Mouse (Mus musculus) hindbrain, postnatal 0 days (tissue): ENCODE data around the gene Elane. TPM values are rescaled to one million over a fixed set of nuclear protein-coding genes. Genes with fewer than 3 reads are reported as not detected.
A peak's percentile ranks its signal among the peaks of the same experiment; 100 is the strongest.
"Not testable (repeated sequence)": the region's sequence is repeated elsewhere in the genome, so short reads cannot be mapped to it uniquely, and the experiment has no call there.

ENCODE experiments used
- ATAC-seq: fragments of 200-750 bp; cut with Nextera tagmentation; 2 replicates; pipeline ENCODE4 v1.8.0; 2017; ENCODE audit warnings: mild to moderate bottlenecking, moderate TSS enrichment, moderate library complexity
- DNase-seq: peaks from one replicate; pipeline ENCODE4 v3.0.0-alpha.2; 2015; ENCODE audit warnings: low spot score
- H3K27ac ChIP-seq: fragments of 300-500 bp; sonication (generic); 2 replicates; pipeline ENCODE4 v1.5.1; 2014; ENCODE audit warnings: mild to moderate bottlenecking
- H3K27me3 ChIP-seq: fragments of 300-500 bp; sonication (generic); 2 replicates; pipeline ENCODE4 v1.6.1; 2014; ENCODE audit warnings: low read length, mixed read lengths; ENCODE audit not compliant: insufficient read depth
- H3K36me3 ChIP-seq: fragments of 300-500 bp; sonication (generic); 2 replicates; pipeline ENCODE4 v1.6.1; 2014; ENCODE audit warnings: low read length, mixed read lengths; ENCODE audit not compliant: insufficient read depth
- H3K4me1 ChIP-seq: fragments of 300-500 bp; sonication (generic); 2 replicates; pipeline ENCODE4 v1.6.1; 2014; ENCODE audit warnings: antibody characterized with exemption, low read length, mixed read lengths; ENCODE audit not compliant: insufficient read depth
- H3K4me2 ChIP-seq: fragments of 300-500 bp; sonication (generic); 2 replicates; pipeline ENCODE4 v1.6.1; 2014; ENCODE audit warnings: low read depth, mild to moderate bottlenecking, low read length, moderate library complexity, mixed read lengths
- H3K4me3 ChIP-seq: fragments of 300-500 bp; sonication (generic); 2 replicates; pipeline ENCODE4 v1.5.1; 2014; ENCODE audit warnings: low read length
- H3K9ac ChIP-seq: fragments of 300-500 bp; sonication (generic); replicated peaks from 2 replicates; pipeline ENCODE4 v1.6.1; 2014; ENCODE audit warnings: mild to moderate bottlenecking, low read length, moderate library complexity, mixed read lengths
- H3K9me3 ChIP-seq: fragments of 300-500 bp; sonication (generic); 2 replicates; pipeline ENCODE4 v1.6.1; 2016; ENCODE audit warnings: low read length, mixed read lengths
- CTCF ChIP-seq: IDR thresholded peaks from 2 replicates; pipeline ENCODE4 v1.5.1; 2016; ENCODE audit warnings: antibody characterized with exemption, control low read depth, low read depth
- WGBS: fragments of 180-500 bp; shearing (Covaris S2); extraction: QIAGEN DNeasy Blood & Tissue Kit; methylation state at CpG from one replicate; pipeline ENCODE4 v1.1.7; 2014; 5-methylcytosine and 5-hydroxymethylcytosine counted together
- polyA plus RNA-seq: library from polyadenylated mRNA; unstranded; fragments of >200 nt; fragmentation: Nextera tagmentation; extraction: Ambion mirVana; gene quantifications from 2 replicates; pipeline ENCODE4 v1.2.1, GENCODE M21; 2015
- total RNA-seq: library from RNA; depleted of rRNA; stranded (reverse); fragments of >200 nt; gene quantifications from 2 replicates; pipeline ENCODE4 v1.2.3, GENCODE M21; 2014

Gene Elane
- total and polyA plus RNA-seq, 2 experiments from 2014 or later, result not detected

GRCm38 (mm10) chr10:79877757-79878156 lies 8.3 kb upstream of the Elane start:
- H3K4me1 ChIP-seq, result peaks cover 2% of the 10 kb centered on the region; the same call in 1 of the 2 replicates
- TF ChIP-seq CTCF, result no peak
- no peaks in the 10 kb centered on the region for H3K9me3 ChIP-seq
- no peak overlapping the region for H3K4me3 ChIP-seq
- WGBS, result 32% methylated on average over 12 of the region's 12 CpGs
- no peaks in the 10 kb centered on the region for H3K36me3 ChIP-seq
- ATAC-seq (no peak), DNase-seq (no peak)
- no peaks in the 10 kb centered on the region; the same call in 1 of the 2 replicates for H3K27me3 ChIP-seq
- no peak overlapping the region for H3K9ac ChIP-seq
- H3K4me2 ChIP-seq, result no peak overlapping the region
- H3K27ac ChIP-seq, result no peak overlapping the region

- H3K4me1 ChIP-seq, result no peaks in the 10 kb centered on the region
- H3K27ac ChIP-seq, result no peak overlapping the region
- H3K27me3 ChIP-seq, result peaks cover 5% of the 10 kb centered on the region; the same call in 1 of the 2 replicates
- H3K4me2 ChIP-seq, result no peak overlapping the region
- H3K9ac ChIP-seq, result no peak overlapping the region
- TF ChIP-seq CTCF, result no peak
- H3K9me3 ChIP-seq, result no peaks in the 10 kb centered on the region
- ATAC-seq (no peak), DNase-seq (no peak)
- 39% methylated on average over 3 of the region's 3 CpGs for WGBS
- no peak overlapping the region for H3K4me3 ChIP-seq
- no peaks in the 10 kb centered on the region for H3K36me3 ChIP-seq
Observed at GRCm38 (mm10) chr10:79879527-79879926, 6.5 kb upstream of the Elane start.

- H3K9me3 ChIP-seq, result no peaks in the 10 kb centered on the region
- no peak for DNase-seq
- no peaks in the 10 kb centered on the region for H3K36me3 ChIP-seq
- no peak overlapping the region for H3K9ac ChIP-seq
- no peak overlapping the region for H3K27ac ChIP-seq
- no peak for ATAC-seq
- H3K27me3 ChIP-seq, result peaks cover 5% of the 10 kb centered on the region; the same call in 1 of the 2 replicates
- 20% methylated on average over 9 of the region's 9 CpGs for whole genome bisulfite sequencing
- no peak overlapping the region for H3K4me2 ChIP-seq
- no peak for TF ChIP-seq CTCF
- H3K4me1 ChIP-seq, result no peaks in the 10 kb centered on the region
- H3K4me3 ChIP-seq, result no peak overlapping the region
Observed at GRCm38 (mm10) chr10:79880721-79881120, 5.3 kb upstream of the Elane start.

GRCm38 (mm10) chr10:79881981-79882380 lies 4.1 kb upstream of the Elane start:
- peaks cover 5% of the 10 kb centered on the region; the same call in 1 of the 2 replicates for H3K27me3 ChIP-seq
- 15% methylated on average over 22 of the region's 22 CpGs for WGBS
- no peaks in the 10 kb centered on the region for H3K4me1 ChIP-seq
- DNase-seq (no peak), ATAC-seq (no peak)
- TF ChIP-seq CTCF, result no peak
- no peaks in the 10 kb centered on the region for H3K36me3 ChIP-seq
- no peaks in the 10 kb centered on the region for H3K9me3 ChIP-seq
- no peak overlapping the region for H3K27ac ChIP-seq
- H3K4me2 ChIP-seq, result peak overlapping the region; percentile 18; the same call in 1 of the 2 replicates
- H3K9ac ChIP-seq, result no peak overlapping the region
- no peak overlapping the region for H3K4me3 ChIP-seq

GRCm38 (mm10) chr10:79883297-79884084 lies 2.6 kb upstream of the Elane start:
- WGBS, result 16% methylated on average over 22 of the region's 22 CpGs
- Histone ChIP-seq H3K4me1 (no peaks in the 10 kb centered on the region), H3K4me3 (no peak overlapping the region), H3K27me3 (peaks cover 5% of the 10 kb centered on the region; the same call in 1 of the 2 replicates), H3K9ac (no peak overlapping the region), H3K27ac (no peak overlapping the region), H3K36me3 (no peaks in the 10 kb centered on the region), H3K4me2 (no peak overlapping the region), H3K9me3 (no peaks in the 10 kb centered on the region)
- peak; percentile 59; the same call in 1 of the 2 replicates for ATAC-seq
- DNase-seq, result peak; percentile 87
- peak; percentile 86 for TF ChIP-seq CTCF

GRCm38 (mm10) chr10:79884446-79884845 lies 1.6 kb upstream of the Elane start:
- Histone ChIP-seq H3K4me1 (no peaks in the 10 kb centered on the region), H3K9ac (no peak overlapping the region), H3K4me2 (no peak overlapping the region), H3K4me3 (no peak overlapping the region), H3K36me3 (no peaks in the 10 kb centered on the region), H3K27ac (no peak overlapping the region), H3K27me3 (peaks cover 5% of the 10 kb centered on the region; the same call in 1 of the 2 replicates), H3K9me3 (no peaks in the 10 kb centered on the region)
- ATAC-seq (no peak), DNase-seq (peak; percentile 45)
- no peak for TF ChIP-seq CTCF
- 25% methylated on average over 4 of the region's 4 CpGs for WGBS

- not testable (repeated sequence) for H3K27ac ChIP-seq, H3K9me3 ChIP-seq, H3K4me3 ChIP-seq, H3K4me1 ChIP-seq, H3K9ac ChIP-seq, H3K4me2 ChIP-seq, DNase-seq, H3K36me3 ChIP-seq, H3K27me3 ChIP-seq, ATAC-seq
- 85% methylated on average over 2 of the region's 3 CpGs for WGBS
Observed at GRCm38 (mm10) chr10:79884938-79885337, 1.1 kb upstream of the Elane start.
